ENCODE assay signal across 8 mouse cellular contexts in the genomic region with DNA sequence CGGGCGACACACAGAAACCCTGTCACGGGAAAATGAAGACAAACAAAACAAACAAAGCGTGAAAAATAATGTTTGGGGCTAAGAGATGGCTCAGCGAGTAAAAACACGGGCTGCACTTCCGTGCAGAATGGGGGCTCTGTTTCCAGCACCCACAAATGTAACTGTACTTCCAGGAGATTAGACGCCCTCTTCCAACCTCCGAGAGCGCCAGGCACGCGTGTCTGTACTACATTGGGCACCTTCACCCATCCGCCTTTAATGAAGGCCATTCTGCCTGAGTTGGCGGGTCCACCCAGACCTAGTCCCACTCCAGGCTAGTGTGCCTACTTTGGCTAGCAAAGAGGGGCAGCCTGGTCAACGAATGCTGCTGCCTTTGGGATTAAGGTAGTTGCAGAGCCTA. TPM values are rescaled to one million over a fixed set of nuclear protein-coding genes. Genes with fewer than 3 reads are reported as not detected.
DNase-seq lines count a peak whose midpoint lies in the region; ATAC-seq lines count a peak whose summit lies in the region.

No protein-coding gene starts in this region.

- peak; percentile 91 for DNase-seq in heart, adult 11 months
- no peak for DNase-seq in heart, adult 18-20 months
- peak; percentile 13 for DNase-seq in thymus, postnatal 14 days
- DNase-seq in thymus, postnatal 4 days: no peak
- DNase-seq in adrenal gland, postnatal 4 days (ENCODE audit: low spot score in 2 of 2): no peak
- no peak for DNase-seq in right cerebral cortex, adult 18-20 months
- no peak for DNase-seq in spleen, adult 18-20 months

- peaks cover 22% of the 10 kb centered on the region for H3K4me1 ChIP-seq in liver, embryonic 12.5 days

- H3K27me3 ChIP-seq in liver, embryonic 12.5 days (replicated peaks): no peaks in the 10 kb centered on the region

- no peak for ATAC-seq in liver, embryonic 12.5 days

- H3K4me2 ChIP-seq in liver, embryonic 12.5 days: peak overlapping the region; percentile 90

- H3K9ac ChIP-seq in liver, embryonic 12.5 days: peak overlapping the region; percentile 91; the same call in 1 of the 2 replicates

- WGBS in liver, embryonic 12.5 days (ENCODE audit: insufficient replicate concordance): 72% methylated on average over 15 of the region's 15 CpGs

- H3K9me3 ChIP-seq in liver, embryonic 12.5 days (replicated peaks): peaks cover 4% of the 10 kb centered on the region

- H3K4me3 ChIP-seq in liver, embryonic 12.5 days: peak overlapping the region; percentile 85

- no peak overlapping the region; the same call in 1 of the 2 replicates for H3K27ac ChIP-seq in liver, embryonic 12.5 days

- no peaks in the 10 kb centered on the region for H3K36me3 ChIP-seq in liver, embryonic 12.5 days

RNA-seq across cellular contexts. Expression of gene Dennd6b, which starts 0.8 kb away (rescaled TPM):
- 1 to 10 TPM; 8.3 to 9.6 TPM for total RNA-seq in heart, adult 18-20 months (2021)
- 5.3 and 5.5 TPM in 2 replicates for polyA plus RNA-seq in liver, embryonic 12.5 days (2016; fragmentation: Nextera tagmentation; extraction: Ambion mirVana)
- total RNA-seq in adrenal gland, postnatal 4 days (2021): 10 to 100 TPM; 11.5 to 13.0 TPM

RNA-seq across cellular contexts. Expression of gene Ppp6r2, which starts 14.3 kb away (rescaled TPM):
- 10 to 100 TPM; 75.1 to 76.9 TPM for total RNA-seq in heart, adult 18-20 months (2021)
- polyA plus RNA-seq in liver, embryonic 12.5 days (2016; fragmentation: Nextera tagmentation; extraction: Ambion mirVana): 21.4 and 23.9 TPM in 2 replicates
- total RNA-seq in adrenal gland, postnatal 4 days (2021): 10 to 100 TPM; 53.8 to 57.6 TPM

RNA-seq across cellular contexts. Expression of gene Plxnb2, which starts 16.5 kb away (rescaled TPM):
- total RNA-seq in heart, adult 18-20 months (2021): 10 to 100 TPM; 76.7 to 83.5 TPM
- 38.5 and 38.8 TPM in 2 replicates for polyA plus RNA-seq in liver, embryonic 12.5 days (2016; fragmentation: Nextera tagmentation; extraction: Ambion mirVana)
- 100 to 1,000 TPM; 167 to 207 TPM for total RNA-seq in adrenal gland, postnatal 4 days (2021)

RNA-seq across cellular contexts. Expression of gene Mapk11, which starts 47.6 kb away (rescaled TPM):
- 1 to 10 TPM; 2.7 to 3.0 TPM for total RNA-seq in heart, adult 18-20 months (2021)
- 1.8 TPM in 2 replicates for polyA plus RNA-seq in liver, embryonic 12.5 days (2016; fragmentation: Nextera tagmentation; extraction: Ambion mirVana)
- total RNA-seq in adrenal gland, postnatal 4 days (2021): 1 to 10 TPM; 6.9 to 8.6 TPM

RNA-seq across cellular contexts. Expression of gene Mapk12, which starts 56.6 kb away (rescaled TPM):
- total RNA-seq in heart, adult 18-20 months (2021): 10 to 100 TPM; 24.4 to 24.8 TPM
- polyA plus RNA-seq in liver, embryonic 12.5 days (2016; fragmentation: Nextera tagmentation; extraction: Ambion mirVana): 2.3 and 2.7 TPM in 2 replicates
- total RNA-seq in adrenal gland, postnatal 4 days (2021): 10 to 100 TPM; 13.9 to 16.2 TPM

Comparison
In these comparisons a context has a peak if more than half of its experiments do, and no peak if none do; other contexts are left out.
1. DNase-seq: peak in heart, adult 11 months (single experiment) and thymus, postnatal 14 days (single experiment); none in heart, adult 18-20 months (0 of 2), thymus, postnatal 4 days (single experiment), adrenal gland, postnatal 4 days (0 of 2), right cerebral cortex, adult 18-20 months (single experiment) and spleen, adult 18-20 months (0 of 2).